Mouse (Mus musculus) forebrain, embryonic 14.5 days (tissue): Measurements from ENCODE around the gene Lypd6b. TPM values are rescaled to one million over a fixed set of nuclear protein-coding genes. Genes with fewer than 3 reads are reported as not detected.
A peak's percentile ranks its signal among the peaks of the same experiment; 100 is the strongest.

Experiments
- ATAC-seq: fragments of 200-750 bp; cut with Nextera tagmentation; 2 replicates; pipeline ENCODE4 v1.8.0; 2017; ENCODE audit warnings: mild to moderate bottlenecking, moderate library complexity
- DNase-seq: peaks from one replicate; pipeline ENCODE4 v3.0.0-alpha.2; 2015; ENCODE audit warnings: low spot score
- H3K27ac ChIP-seq: fragments of 300-500 bp; sonication (generic); 2 replicates; pipeline ENCODE4 v1.5.1; 2014; ENCODE audit warnings: low read depth, mild to moderate bottlenecking, control low read depth, low read length, moderate library complexity
- H3K27me3 ChIP-seq: fragments of 300-500 bp; sonication (generic); replicated peaks from 2 replicates; pipeline ENCODE4 v1.6.1; 2014; ENCODE audit warnings: low read length, control low read depth, mixed read lengths; ENCODE audit not compliant: control insufficient read depth, insufficient read depth
- H3K36me3 ChIP-seq: fragments of 300-500 bp; sonication (generic); 2 replicates; pipeline ENCODE4 v1.6.1; 2014; ENCODE audit warnings: low read length, control low read depth; ENCODE audit not compliant: control insufficient read depth, insufficient read depth
- H3K4me1 ChIP-seq: fragments of 300-500 bp; sonication (generic); 2 replicates; pipeline ENCODE4 v1.6.1; 2014; ENCODE audit warnings: antibody characterized with exemption, low read length, control low read depth; ENCODE audit not compliant: control insufficient read depth, insufficient read depth
- H3K4me2 ChIP-seq: fragments of 300-500 bp; sonication (generic); 2 replicates; pipeline ENCODE4 v1.6.1; 2014; ENCODE audit warnings: mild to moderate bottlenecking, control low read depth, low read length
- H3K4me3 ChIP-seq: fragments of 300-500 bp; sonication (generic); 2 replicates; pipeline ENCODE4 v1.5.1; 2014; ENCODE audit warnings: low read depth, low read length, control low read depth
- H3K9ac ChIP-seq: fragments of 300-500 bp; sonication (generic); 2 replicates; pipeline ENCODE4 v1.6.1; 2014; ENCODE audit warnings: mild to moderate bottlenecking, low read length, control low read depth, moderate library complexity
- H3K9me3 ChIP-seq: fragments of 300-500 bp; sonication (generic); replicated peaks from 2 replicates; pipeline ENCODE4 v1.6.1; 2016; ENCODE audit warnings: low read length, control low read depth, mixed read lengths; ENCODE audit not compliant: control insufficient read depth
- WGBS: fragments of 180-500 bp; shearing (Covaris S2); extraction: QIAGEN DNeasy Blood & Tissue Kit; methylation state at CpG from one replicate; pipeline ENCODE4 v1.1.7; 2014; 5-methylcytosine and 5-hydroxymethylcytosine counted together
- polyA plus RNA-seq: library from polyadenylated mRNA; unstranded; fragments of >200 nt; fragmentation: Nextera tagmentation; extraction: Ambion mirVana; gene quantifications from 2 replicates; pipeline ENCODE4 v1.2.1, GENCODE M21; 2014

The Lypd6b gene
- polyA plus RNA-seq, 1 experiment from 2014 or later, result 8.7 TPM

DNA sequence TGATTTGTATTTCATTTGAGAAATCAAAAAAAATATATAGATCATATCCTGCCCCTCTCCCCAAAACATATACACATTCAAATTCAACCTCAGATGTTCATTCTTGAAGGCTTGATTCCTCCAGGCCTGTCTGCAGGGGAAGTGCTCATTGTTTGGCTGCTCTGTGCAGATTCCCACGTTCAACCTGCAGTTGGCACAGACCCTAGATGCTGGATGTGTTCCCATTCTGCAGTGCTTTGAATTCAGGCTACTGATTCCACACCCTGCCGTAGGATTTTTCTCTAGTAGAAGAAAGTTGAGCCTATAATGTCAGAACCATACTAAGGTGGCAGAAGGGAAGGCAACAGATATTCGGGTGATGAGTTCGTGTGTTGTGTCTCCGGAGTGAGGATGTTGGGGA, 195.5 kb downstream of the Lypd6b start:
- Histone ChIP-seq H3K36me3 (no peaks in the 10 kb centered on the region), H3K27ac (no peak overlapping the region), H3K27me3 (no peaks in the 10 kb centered on the region), H3K9ac (no peak overlapping the region), H3K4me1 (no peaks in the 10 kb centered on the region), H3K4me3 (no peak overlapping the region), H3K4me2 (no peak overlapping the region), H3K9me3 (no peaks in the 10 kb centered on the region)
- DNase-seq, result peak; percentile 68
- ATAC-seq, result peak; percentile 44; the same call in 1 of the 2 replicates
- WGBS, result 59% methylated on average over 5 of the region's 5 CpGs

DNA sequence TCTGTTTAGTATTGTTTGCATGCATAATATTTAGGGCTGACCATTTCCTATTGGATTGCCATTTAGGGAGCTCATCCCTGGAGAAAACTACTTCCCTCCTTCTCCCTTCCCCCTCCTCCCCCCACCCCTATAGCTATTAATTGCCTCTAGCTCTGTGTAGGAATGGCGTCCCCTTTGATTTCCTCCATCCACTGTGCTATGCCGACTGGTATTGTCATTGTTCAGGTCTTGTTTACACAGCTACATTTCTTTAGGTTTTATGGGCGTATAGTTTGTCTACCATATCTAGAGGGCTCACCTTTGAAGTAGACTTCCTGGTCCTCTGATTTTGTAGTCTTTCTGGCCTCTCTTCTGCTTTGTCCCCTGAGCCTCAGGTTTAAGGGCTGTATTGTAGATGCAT, 197.3 kb downstream of the Lypd6b start:
- Histone ChIP-seq H3K9me3 (no peaks in the 10 kb centered on the region), H3K36me3 (no peaks in the 10 kb centered on the region), H3K4me2 (no peak overlapping the region), H3K27me3 (no peaks in the 10 kb centered on the region), H3K9ac (no peak overlapping the region), H3K27ac (no peak overlapping the region), H3K4me3 (no peak overlapping the region), H3K4me1 (no peaks in the 10 kb centered on the region)
- DNase-seq (no peak), ATAC-seq (no peak)
- WGBS, result 62% methylated on average over 3 of the region's 3 CpGs

DNA sequence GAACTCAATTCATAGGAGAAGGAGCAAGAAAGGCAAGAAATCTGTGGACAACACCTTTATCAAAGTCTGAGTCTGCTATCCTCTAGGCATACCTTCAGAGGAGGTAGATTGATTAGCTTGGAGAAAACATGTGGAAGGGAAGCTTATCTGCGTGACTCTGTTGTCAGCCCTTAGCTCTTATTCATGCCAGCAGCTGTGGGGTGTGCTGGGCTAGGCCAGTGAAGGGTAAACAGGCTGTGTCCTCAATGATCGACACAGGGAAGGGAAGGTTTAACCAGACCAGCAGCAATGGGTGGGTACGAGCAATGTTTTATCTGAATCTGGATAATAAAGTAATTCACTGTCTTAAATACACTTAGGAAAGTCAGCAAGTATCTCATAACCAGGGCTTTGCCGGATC, 208.4 kb downstream of the Lypd6b start:
- H3K4me3 ChIP-seq, result no peak overlapping the region
- no peak overlapping the region for H3K4me2 ChIP-seq
- H3K4me1 ChIP-seq, result no peaks in the 10 kb centered on the region
- ATAC-seq (no peak), DNase-seq (no peak)
- H3K9ac ChIP-seq, result no peak overlapping the region
- no peaks in the 10 kb centered on the region for H3K9me3 ChIP-seq
- 89% methylated on average over 4 of the region's 4 CpGs for WGBS
- no peaks in the 10 kb centered on the region for H3K36me3 ChIP-seq
- H3K27me3 ChIP-seq, result no peaks in the 10 kb centered on the region
- H3K27ac ChIP-seq, result no peak overlapping the region

DNA sequence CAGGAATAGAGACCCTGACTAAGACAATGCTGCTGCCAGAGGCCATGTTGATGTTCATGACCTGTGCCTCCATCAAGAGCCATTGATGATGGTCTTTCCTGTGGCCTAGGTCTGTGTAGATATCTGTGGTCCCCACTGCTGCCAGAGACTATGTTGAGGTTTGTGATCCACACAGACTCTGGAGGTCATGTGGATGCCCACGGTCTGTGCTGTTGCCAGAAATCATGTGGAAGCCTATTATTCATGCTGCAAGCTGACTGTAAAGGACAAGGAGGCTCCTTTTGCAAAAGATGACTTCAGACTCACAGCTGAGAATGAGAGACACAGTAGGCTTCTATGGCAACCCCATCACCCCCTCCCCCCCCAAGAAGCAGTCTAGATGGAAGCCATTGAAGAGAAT, 209.7 kb downstream of the Lypd6b start:
- H3K36me3 ChIP-seq, result no peaks in the 10 kb centered on the region
- ATAC-seq (no peak), DNase-seq (no peak)
- H3K4me3 ChIP-seq, result no peak overlapping the region
- H3K27ac ChIP-seq, result no peak overlapping the region
- no peaks in the 10 kb centered on the region for H3K27me3 ChIP-seq
- WGBS, result 79% methylated on average over 1 of the region's 1 CpGs
- no peak overlapping the region for H3K4me2 ChIP-seq
- H3K9ac ChIP-seq, result no peak overlapping the region
- H3K4me1 ChIP-seq, result no peaks in the 10 kb centered on the region
- H3K9me3 ChIP-seq, result no peaks in the 10 kb centered on the region

Other genes starting within 250 kb of the Lypd6b start
- gene Kif5c, start 168.4 kb upstream of the Lypd6b start, polyA plus RNA-seq, result 148 and 170 TPM in 2 replicates